Comparison of ENCODE assay signal across 15 mouse cellular contexts in the genomic region with DNA sequence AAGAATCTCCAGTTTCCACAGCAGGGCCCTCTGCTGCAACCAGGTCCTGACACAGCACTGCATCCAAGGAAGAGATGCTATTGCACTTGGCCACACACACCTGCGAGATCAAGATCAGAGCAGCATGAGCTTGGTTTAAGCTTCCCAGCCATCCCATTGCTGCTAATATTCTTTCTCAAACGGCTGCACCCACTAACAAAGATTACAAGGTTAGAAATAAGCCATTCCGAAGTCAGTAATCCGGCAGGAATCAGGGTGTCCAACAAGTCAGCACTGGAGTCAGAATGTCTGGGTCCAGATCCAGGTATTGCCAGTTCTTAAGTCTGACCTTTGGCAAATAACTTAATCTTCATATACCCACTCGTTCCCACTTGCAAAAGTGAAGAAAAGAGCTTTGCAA.
"Had no signal": no experiment of that assay in that cellular context is flagged by ENCODE, and none has a peak within 500 bp of the region (broad histone marks: within the 10 kb centered on the region; RNA-seq: fewer than 3 reads in every experiment).

No protein-coding gene starts in this region.

- DNase-seq: heart, postnatal 10 days; heart, postnatal 36 days; heart, postnatal 4 days; kidney, adult 11 months; kidney, adult 18-20 months; kidney, adult 2 months; kidney, adult 8-10 months; kidney, adult 9 months; kidney, postnatal 10 days; kidney, postnatal 14 days; kidney, postnatal 25 days; kidney, postnatal 36 days; kidney, postnatal 4 days; layer of hippocampus, adult 9-11 months; layer of hippocampus, postnatal 36 days had no signal
